Mouse (Mus musculus): ENCODE measurements around the gene Tmem123. TPM values are rescaled to one million over a fixed set of nuclear protein-coding genes. Genes with fewer than 3 reads are reported as not detected.

Gene Tmem123
- 257 to 287 TPM (median 275 TPM) in 4 replicates for total RNA-seq (2023; ENCODE audit: inconsistent age)

DNA sequence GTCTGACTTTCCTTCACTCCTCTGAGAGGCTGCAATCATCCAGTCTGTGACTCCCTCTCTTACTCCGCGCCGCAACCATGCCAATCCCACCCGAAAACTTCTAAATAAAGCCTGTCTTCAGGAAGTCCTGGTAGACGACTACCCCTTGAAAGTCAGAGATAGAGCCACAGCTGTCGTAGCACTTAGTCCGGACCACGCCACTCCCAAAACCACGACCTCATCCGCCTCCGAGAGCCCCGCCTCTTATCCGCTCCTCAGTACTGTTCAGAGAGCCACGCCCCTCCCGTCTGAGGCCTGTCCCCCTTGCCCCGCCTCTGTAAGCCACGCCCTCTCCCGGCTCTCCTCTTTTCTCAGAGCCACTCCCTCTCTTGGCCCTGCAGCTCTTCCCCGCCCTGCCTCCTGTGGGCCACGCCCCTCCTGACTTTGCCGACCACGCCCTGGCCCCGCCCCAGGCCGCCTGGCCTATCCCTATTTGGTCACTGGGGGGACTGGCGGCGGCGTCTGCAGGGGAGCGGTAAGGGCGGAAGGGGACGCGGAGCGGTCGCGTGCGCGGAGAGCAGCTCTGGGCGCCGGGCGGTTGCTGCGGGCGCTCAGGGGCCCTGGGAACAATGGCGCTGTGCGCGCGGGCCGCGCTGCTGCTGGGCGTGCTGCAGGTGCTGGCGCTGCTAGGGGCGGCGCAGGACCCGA lies at the start of gene Tmem123:
Tmem123 (plus strand) TSS at position 428 of the 687 bp plus-strand sequence.

GRCm38 (mm10) chr9:7836905-7837805 lies 73.3 kb downstream of the Tmem123 start, which contains the start of gene Birc2:
TSS of gene Birc2 (minus strand) at chr9:7837064.

Other genes starting within 250 kb of the Tmem123 start
- 0.19 to 0.35 TPM (median 0.21 TPM) in 3 of 4 replicates, not detected in the other for gene Mmp8, start 205.6 kb upstream of the Tmem123 start, total RNA-seq (2023; ENCODE audit: inconsistent age)
- gene Mmp27, start 192.6 kb upstream of the Tmem123 start, total RNA-seq (2023; ENCODE audit: inconsistent age) = not detected in 4 replicates
- gene Mmp20, start 135.8 kb upstream of the Tmem123 start, total RNA-seq (2023; ENCODE audit: inconsistent age) = not detected in 4 replicates
- not detected in 4 replicates for gene Mmp7, start 72.0 kb upstream of the Tmem123 start, total RNA-seq (2023; ENCODE audit: inconsistent age)
- gene Birc2, start 73.0 kb downstream of the Tmem123 start, total RNA-seq (2023; ENCODE audit: inconsistent age) = 125 to 145 TPM (median 131 TPM) in 4 replicates
- gene Birc3, start 109.1 kb downstream of the Tmem123 start, total RNA-seq (2023; ENCODE audit: inconsistent age) = 575 to 764 TPM (median 732 TPM) in 4 replicates
- gene Yap1, start 240.6 kb downstream of the Tmem123 start, total RNA-seq (2023; ENCODE audit: inconsistent age) = not detected in 4 replicates